Mouse (Mus musculus) lung, adult 2 months (tissue): ENCODE data around the gene Nudt21.

Experiments used
- CTCF ChIP-seq: fragments of 200-500 bp; IDR thresholded peaks from 2 replicates; pipeline ENCODE4 v1.5.1; 2011; ENCODE audit warnings: mild to moderate bottlenecking, low read length, control low read depth; ENCODE audit not compliant: insufficient read depth
- POLR2A ChIP-seq: fragments of 200-500 bp; IDR thresholded peaks from 2 replicates; pipeline ENCODE4 v1.6.1; 2011; ENCODE audit warnings: low read depth, mild to moderate bottlenecking, control low read depth, low read length, borderline replicate concordance; ENCODE audit errors: extremely low read depth

DNA sequence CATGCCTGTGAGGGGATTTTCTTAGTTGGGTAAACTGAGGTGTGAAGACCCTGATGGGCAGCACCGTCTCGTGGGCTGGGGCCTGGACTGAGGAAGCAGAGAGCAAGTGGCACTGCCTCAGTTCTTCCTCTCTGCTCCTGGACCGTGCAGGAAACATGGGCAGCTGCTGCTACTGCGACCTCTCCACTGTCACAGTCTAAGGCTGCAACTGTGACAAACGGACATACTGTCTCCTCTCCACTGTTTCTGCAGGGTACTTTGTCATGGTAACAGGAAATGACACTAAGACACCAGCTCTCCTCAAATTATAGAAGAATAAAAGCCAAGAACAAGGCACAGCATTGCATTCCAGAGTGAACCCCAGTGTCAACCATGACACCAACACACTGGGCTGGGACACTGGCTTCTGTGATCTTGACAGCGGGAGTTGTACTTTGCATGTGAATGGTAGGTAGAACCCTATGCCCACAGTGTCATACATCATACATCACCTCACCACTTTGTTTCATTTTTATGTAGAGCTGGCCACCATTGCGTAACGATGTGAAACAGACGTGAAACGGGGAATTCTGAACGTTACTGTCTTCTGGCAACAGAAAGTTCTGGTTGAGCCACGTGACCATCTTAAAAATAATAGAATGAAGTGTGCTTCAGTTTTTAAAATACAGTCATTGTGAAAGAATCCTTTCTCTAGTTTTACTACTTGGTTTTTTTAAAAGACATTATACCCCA is 39.8 kb upstream of the Nudt21 start:
- TF ChIP-seq CTCF: no peak
- no peak for TF ChIP-seq POLR2A
